Mouse (Mus musculus): ENCODE measurements around the gene Arrb2.
"Not testable (repeated sequence)": the region's sequence is repeated elsewhere in the genome, so short reads cannot be mapped to it uniquely, and the experiment has no call there.

Arrb2 gene

GRCm38 (mm10) chr11:70432048-70432894, at the start of gene Arrb2:
TSS of gene Arrb2 (plus strand) at chr11:70432635.
- peak; percentile 93 for DNase-seq (ENCODE audit: low spot score)

- no peak for DNase-seq (ENCODE audit: low spot score)
Observed at GRCm38 (mm10) chr11:70384136-70384535, 48.3 kb upstream of the Arrb2 start.

- no peak for DNase-seq (ENCODE audit: low spot score)
Observed at GRCm38 (mm10) chr11:70387436-70387835, 45.0 kb upstream of the Arrb2 start.

- DNase-seq (ENCODE audit: low spot score) = no peak
Observed at GRCm38 (mm10) chr11:70389421-70389820, 43.0 kb upstream of the Arrb2 start.

GRCm38 (mm10) chr11:70403598-70403997, 28.8 kb upstream of the Arrb2 start:
- no peak for DNase-seq (ENCODE audit: low spot score)

GRCm38 (mm10) chr11:70409594-70410296, 22.7 kb upstream of the Arrb2 start, which contains the start of gene Pelp1:
TSS of gene Pelp1 (minus strand) at chr11:70410031.
- DNase-seq (ENCODE audit: low spot score) = peak; percentile 76

- no peak for DNase-seq (ENCODE audit: low spot score)
Observed at GRCm38 (mm10) chr11:70410297-70410643, 22.2 kb upstream of the Arrb2 start.

GRCm38 (mm10) chr11:70412591-70412990, 19.8 kb upstream of the Arrb2 start:
- no peak for DNase-seq (ENCODE audit: low spot score)

GRCm38 (mm10) chr11:70413961-70414360, 18.5 kb upstream of the Arrb2 start:
- peak; percentile 80 for DNase-seq (ENCODE audit: low spot score)

- DNase-seq (ENCODE audit: low spot score) = no peak
Observed at GRCm38 (mm10) chr11:70418199-70418598, 14.2 kb upstream of the Arrb2 start.

GRCm38 (mm10) chr11:70419486-70419885, 12.9 kb upstream of the Arrb2 start:
- no peak for DNase-seq (ENCODE audit: low spot score)

GRCm38 (mm10) chr11:70426598-70426997, 5.8 kb upstream of the Arrb2 start:
- DNase-seq (ENCODE audit: low spot score) = not testable (repeated sequence)

- no peak for DNase-seq (ENCODE audit: low spot score)
Observed at GRCm38 (mm10) chr11:70431574-70431973, 861 bp upstream of the Arrb2 start.

- peak; percentile 27 for DNase-seq (ENCODE audit: low spot score)
Observed at GRCm38 (mm10) chr11:70432895-70433568, 597 bp downstream of the Arrb2 start.

- no peak for DNase-seq (ENCODE audit: low spot score)
Observed at GRCm38 (mm10) chr11:70433569-70433943, 1.1 kb downstream of the Arrb2 start.

- no peak for DNase-seq (ENCODE audit: low spot score)
Observed at GRCm38 (mm10) chr11:70433951-70434350, 1.5 kb downstream of the Arrb2 start.

GRCm38 (mm10) chr11:70435476-70435875, 3.0 kb downstream of the Arrb2 start:
- DNase-seq (ENCODE audit: low spot score) = no peak

GRCm38 (mm10) chr11:70437426-70437825, 5.0 kb downstream of the Arrb2 start:
- no peak for DNase-seq (ENCODE audit: low spot score)

GRCm38 (mm10) chr11:70438728-70439374, 6.4 kb downstream of the Arrb2 start:
- no peak for DNase-seq (ENCODE audit: low spot score)

GRCm38 (mm10) chr11:70440637-70441036, 8.2 kb downstream of the Arrb2 start:
- DNase-seq (ENCODE audit: low spot score) = no peak

GRCm38 (mm10) chr11:70441882-70442281, 9.4 kb downstream of the Arrb2 start:
- no peak for DNase-seq (ENCODE audit: low spot score)

- no peak for DNase-seq (ENCODE audit: low spot score)
Observed at GRCm38 (mm10) chr11:70443964-70444363, 11.5 kb downstream of the Arrb2 start.
